Mouse (Mus musculus): ENCODE data around the gene Zdhhc14. TPM values are rescaled to one million over a fixed set of nuclear protein-coding genes. Genes with fewer than 3 reads are reported as not detected.

Gene Zdhhc14
- polyA plus RNA-seq, 1 experiment from 2014 or later, result 12.8 TPM

GRCm38 (mm10) chr17:5600505-5601027, 108.2 kb downstream of the Zdhhc14 start:
- no peak overlapping the region for H3K4me2 ChIP-seq (ENCODE audit: low read depth, low read length)
- H3K9ac ChIP-seq (replicated peaks; ENCODE audit: low read depth, low read length), result no peak overlapping the region
- ATAC-seq (ENCODE audit: low read depth), result no peak
- no peak overlapping the region for H3K4me3 ChIP-seq (ENCODE audit: low read depth, low read length)
- H3K27ac ChIP-seq (ENCODE audit: low read depth, low read length), result no peak overlapping the region
- H3K4me1 ChIP-seq (ENCODE audit: control insufficient read depth, insufficient read depth, low read length), result no peaks in the 10 kb centered on the region
- WGBS, result 89% methylated on average over 8 of the region's 8 CpGs
- H3K27me3 ChIP-seq (ENCODE audit: control insufficient read depth, insufficient read depth, low read length), result no peaks in the 10 kb centered on the region
- H3K9me3 ChIP-seq (ENCODE audit: control insufficient read depth, low read length), result no peaks in the 10 kb centered on the region
- H3K36me3 ChIP-seq (ENCODE audit: control insufficient read depth, insufficient read depth, low read length), result no peaks in the 10 kb centered on the region

GRCm38 (mm10) chr17:5601953-5602352, 109.6 kb downstream of the Zdhhc14 start:
- Histone ChIP-seq H3K9ac (replicated peaks; ENCODE audit: low read depth, low read length) (no peak overlapping the region), H3K27me3 (ENCODE audit: control insufficient read depth, insufficient read depth, low read length) (no peaks in the 10 kb centered on the region), H3K27ac (ENCODE audit: low read depth, low read length) (no peak overlapping the region), H3K4me3 (ENCODE audit: low read depth, low read length) (no peak overlapping the region), H3K4me2 (ENCODE audit: low read depth, low read length) (no peak overlapping the region), H3K36me3 (ENCODE audit: control insufficient read depth, insufficient read depth, low read length) (no peaks in the 10 kb centered on the region), H3K9me3 (ENCODE audit: control insufficient read depth, low read length) (no peaks in the 10 kb centered on the region), H3K4me1 (ENCODE audit: control insufficient read depth, insufficient read depth, low read length) (no peaks in the 10 kb centered on the region)
- no peak for ATAC-seq (ENCODE audit: low read depth)
- WGBS, result 83% methylated on average over 6 of the region's 6 CpGs

- H3K4me3 ChIP-seq (ENCODE audit: low read depth, low read length), result no peak overlapping the region
- H3K36me3 ChIP-seq (ENCODE audit: control insufficient read depth, insufficient read depth, low read length), result no peaks in the 10 kb centered on the region
- H3K27me3 ChIP-seq (ENCODE audit: control insufficient read depth, insufficient read depth, low read length), result no peaks in the 10 kb centered on the region
- no peak overlapping the region for H3K27ac ChIP-seq (ENCODE audit: low read depth, low read length)
- 51% methylated on average over 8 of the region's 8 CpGs for WGBS
- H3K4me2 ChIP-seq (ENCODE audit: low read depth, low read length), result no peak overlapping the region
- H3K4me1 ChIP-seq (ENCODE audit: control insufficient read depth, insufficient read depth, low read length), result no peaks in the 10 kb centered on the region
- no peak for ATAC-seq (ENCODE audit: low read depth)
- H3K9ac ChIP-seq (replicated peaks; ENCODE audit: low read depth, low read length), result no peak overlapping the region
- no peaks in the 10 kb centered on the region for H3K9me3 ChIP-seq (ENCODE audit: control insufficient read depth, low read length)
These were observed 113.8 kb downstream of the Zdhhc14 start for GRCm38 (mm10) chr17:5606151-5606591.

- no peak overlapping the region for H3K27ac ChIP-seq (ENCODE audit: low read depth, low read length)
- no peaks in the 10 kb centered on the region for H3K9me3 ChIP-seq (ENCODE audit: control insufficient read depth, low read length)
- no peaks in the 10 kb centered on the region for H3K27me3 ChIP-seq (ENCODE audit: control insufficient read depth, insufficient read depth, low read length)
- no peak overlapping the region for H3K9ac ChIP-seq (replicated peaks; ENCODE audit: low read depth, low read length)
- ATAC-seq (ENCODE audit: low read depth), result no peak
- no peak overlapping the region for H3K4me3 ChIP-seq (ENCODE audit: low read depth, low read length)
- H3K36me3 ChIP-seq (ENCODE audit: control insufficient read depth, insufficient read depth, low read length), result no peaks in the 10 kb centered on the region
- no peak overlapping the region for H3K4me2 ChIP-seq (ENCODE audit: low read depth, low read length)
- 69% methylated on average over 7 of the region's 7 CpGs for WGBS
- H3K4me1 ChIP-seq (ENCODE audit: control insufficient read depth, insufficient read depth, low read length), result no peaks in the 10 kb centered on the region
These were observed 115.0 kb downstream of the Zdhhc14 start for GRCm38 (mm10) chr17:5607352-5607751.

- Histone ChIP-seq H3K4me2 (ENCODE audit: low read depth, low read length) (no peak overlapping the region), H3K9me3 (ENCODE audit: control insufficient read depth, low read length) (no peaks in the 10 kb centered on the region), H3K9ac (replicated peaks; ENCODE audit: low read depth, low read length) (no peak overlapping the region), H3K27me3 (ENCODE audit: control insufficient read depth, insufficient read depth, low read length) (no peaks in the 10 kb centered on the region), H3K36me3 (ENCODE audit: control insufficient read depth, insufficient read depth, low read length) (no peaks in the 10 kb centered on the region), H3K4me1 (ENCODE audit: control insufficient read depth, insufficient read depth, low read length) (no peaks in the 10 kb centered on the region), H3K4me3 (ENCODE audit: low read depth, low read length) (no peak overlapping the region), H3K27ac (ENCODE audit: low read depth, low read length) (no peak overlapping the region)
- 89% methylated on average over 4 of the region's 4 CpGs for WGBS
- no peak for ATAC-seq (ENCODE audit: low read depth)
These were observed 117.7 kb downstream of the Zdhhc14 start for GRCm38 (mm10) chr17:5609875-5610552.

- Histone ChIP-seq H3K9me3 (ENCODE audit: control insufficient read depth, low read length) (peaks cover 4% of the 10 kb centered on the region; the same call in 1 of the 2 replicates), H3K4me1 (ENCODE audit: control insufficient read depth, insufficient read depth, low read length) (no peaks in the 10 kb centered on the region), H3K27ac (ENCODE audit: low read depth, low read length) (no peak overlapping the region), H3K9ac (replicated peaks; ENCODE audit: low read depth, low read length) (no peak overlapping the region), H3K27me3 (ENCODE audit: control insufficient read depth, insufficient read depth, low read length) (no peaks in the 10 kb centered on the region), H3K4me3 (ENCODE audit: low read depth, low read length) (no peak overlapping the region), H3K4me2 (ENCODE audit: low read depth, low read length) (no peak overlapping the region), H3K36me3 (ENCODE audit: control insufficient read depth, insufficient read depth, low read length) (no peaks in the 10 kb centered on the region)
- no peak for ATAC-seq (ENCODE audit: low read depth)
- WGBS, result 76% methylated on average over 4 of the region's 4 CpGs
These were observed 119.9 kb downstream of the Zdhhc14 start for GRCm38 (mm10) chr17:5612236-5612635.

GRCm38 (mm10) chr17:5614771-5615318, 122.5 kb downstream of the Zdhhc14 start:
- H3K27ac ChIP-seq (ENCODE audit: low read depth, low read length), result no peak overlapping the region
- H3K36me3 ChIP-seq (ENCODE audit: control insufficient read depth, insufficient read depth, low read length), result no peaks in the 10 kb centered on the region
- no peak overlapping the region for H3K4me2 ChIP-seq (ENCODE audit: low read depth, low read length)
- ATAC-seq (ENCODE audit: low read depth), result peak; percentile 9; the same call in 1 of the 2 replicates
- H3K4me3 ChIP-seq (ENCODE audit: low read depth, low read length), result no peak overlapping the region
- no peaks in the 10 kb centered on the region for H3K4me1 ChIP-seq (ENCODE audit: control insufficient read depth, insufficient read depth, low read length)
- H3K27me3 ChIP-seq (ENCODE audit: control insufficient read depth, insufficient read depth, low read length), result no peaks in the 10 kb centered on the region
- peaks cover 4% of the 10 kb centered on the region; the same call in 1 of the 2 replicates for H3K9me3 ChIP-seq (ENCODE audit: control insufficient read depth, low read length)
- 63% methylated on average over 9 of the region's 9 CpGs for WGBS
- no peak overlapping the region for H3K9ac ChIP-seq (replicated peaks; ENCODE audit: low read depth, low read length)

GRCm38 (mm10) chr17:5621626-5622591, 129.6 kb downstream of the Zdhhc14 start:
- H3K4me3 ChIP-seq (ENCODE audit: low read depth, low read length), result no peak overlapping the region
- H3K36me3 ChIP-seq (ENCODE audit: control insufficient read depth, insufficient read depth, low read length), result no peaks in the 10 kb centered on the region
- ATAC-seq (ENCODE audit: low read depth), result no peak
- 89% methylated on average over 25 of the region's 25 CpGs for WGBS
- H3K4me1 ChIP-seq (ENCODE audit: control insufficient read depth, insufficient read depth, low read length), result no peaks in the 10 kb centered on the region
- no peaks in the 10 kb centered on the region; the same call in 1 of the 2 replicates for H3K9me3 ChIP-seq (ENCODE audit: control insufficient read depth, low read length)
- no peak overlapping the region for H3K27ac ChIP-seq (ENCODE audit: low read depth, low read length)
- no peak overlapping the region for H3K9ac ChIP-seq (replicated peaks; ENCODE audit: low read depth, low read length)
- no peak overlapping the region for H3K4me2 ChIP-seq (ENCODE audit: low read depth, low read length)
- no peaks in the 10 kb centered on the region for H3K27me3 ChIP-seq (ENCODE audit: control insufficient read depth, insufficient read depth, low read length)
